Mouse (Mus musculus) lung, embryonic 14.5 days (tissue): ENCODE results near the gene Slc13a3. TPM values are rescaled to one million over a fixed set of nuclear protein-coding genes. Genes with fewer than 3 reads are reported as not detected.

Source experiments
- ATAC-seq: fragments of 200-750 bp; cut with Nextera tagmentation; 2 replicates; pipeline ENCODE4 v1.8.0; 2017; ENCODE audit warnings: mild to moderate bottlenecking, moderate TSS enrichment, moderate library complexity; ENCODE audit not compliant: insufficient read depth
- DNase-seq: peaks from one replicate; pipeline ENCODE4 v3.0.0-alpha.2; 2015
- H3K27ac ChIP-seq: fragments of 300-500 bp; sonication (generic); 2 replicates; pipeline ENCODE4 v1.5.1; 2014; ENCODE audit warnings: low read depth, mild to moderate bottlenecking, moderate library complexity
- H3K27me3 ChIP-seq: fragments of 300-500 bp; sonication (generic); 2 replicates; pipeline ENCODE4 v1.6.1; 2014; ENCODE audit warnings: low read length, control low read depth; ENCODE audit not compliant: insufficient read depth
- H3K36me3 ChIP-seq: fragments of 300-500 bp; sonication (generic); 2 replicates; pipeline ENCODE4 v1.6.1; 2014; ENCODE audit warnings: control low read depth; ENCODE audit not compliant: insufficient read depth
- H3K4me1 ChIP-seq: fragments of 300-500 bp; sonication (generic); 2 replicates; pipeline ENCODE4 v1.6.1; 2014; ENCODE audit warnings: antibody characterized with exemption, control low read depth; ENCODE audit not compliant: insufficient read depth
- H3K4me2 ChIP-seq: fragments of 300-500 bp; sonication (generic); 2 replicates; pipeline ENCODE4 v1.6.1; 2014; ENCODE audit warnings: mild to moderate bottlenecking
- H3K4me3 ChIP-seq: fragments of 300-500 bp; sonication (generic); 2 replicates; pipeline ENCODE4 v1.5.1; 2014; ENCODE audit warnings: low read depth, low read length
- H3K9ac ChIP-seq: fragments of 300-500 bp; sonication (generic); 2 replicates; pipeline ENCODE4 v1.6.1; 2014
- H3K9me3 ChIP-seq: fragments of 300-500 bp; sonication (generic); 2 replicates; pipeline ENCODE4 v1.6.1; 2016; ENCODE audit warnings: low read depth, low read length, control low read depth
- CTCF ChIP-seq: IDR thresholded peaks from 2 replicates; pipeline ENCODE4 v1.5.1; 2016; ENCODE audit warnings: antibody characterized with exemption, low read depth
- WGBS: fragments of 180-500 bp; shearing (Covaris S2); extraction: QIAGEN DNeasy Blood & Tissue Kit; methylation state at CpG from one replicate; pipeline ENCODE4 v1.1.7; 2014; 5-methylcytosine and 5-hydroxymethylcytosine counted together
- polyA plus RNA-seq: library from polyadenylated mRNA; unstranded; fragments of >200 nt; fragmentation: Nextera tagmentation; extraction: Ambion mirVana; gene quantifications from 2 replicates; pipeline ENCODE4 v1.2.1, GENCODE M21; 2014

The Slc13a3 gene
- polyA plus RNA-seq, 1 experiment from 2014 or later, result 0.30 TPM

GRCm38 (mm10) chr2:165438881-165439280 is 34.1 kb downstream of the Slc13a3 start:
- no peaks in the 10 kb centered on the region for H3K36me3 ChIP-seq
- no peak for DNase-seq
- H3K9ac ChIP-seq, result no peak overlapping the region
- no peak for TF ChIP-seq CTCF
- H3K4me1 ChIP-seq, result no peaks in the 10 kb centered on the region
- no peaks in the 10 kb centered on the region for H3K9me3 ChIP-seq
- ATAC-seq, result no peak
- H3K27me3 ChIP-seq, result no peaks in the 10 kb centered on the region
- H3K27ac ChIP-seq, result no peak overlapping the region
- no peak overlapping the region for H3K4me3 ChIP-seq
- 78% methylated on average over 7 of the region's 7 CpGs for WGBS
- H3K4me2 ChIP-seq, result no peak overlapping the region

DNA sequence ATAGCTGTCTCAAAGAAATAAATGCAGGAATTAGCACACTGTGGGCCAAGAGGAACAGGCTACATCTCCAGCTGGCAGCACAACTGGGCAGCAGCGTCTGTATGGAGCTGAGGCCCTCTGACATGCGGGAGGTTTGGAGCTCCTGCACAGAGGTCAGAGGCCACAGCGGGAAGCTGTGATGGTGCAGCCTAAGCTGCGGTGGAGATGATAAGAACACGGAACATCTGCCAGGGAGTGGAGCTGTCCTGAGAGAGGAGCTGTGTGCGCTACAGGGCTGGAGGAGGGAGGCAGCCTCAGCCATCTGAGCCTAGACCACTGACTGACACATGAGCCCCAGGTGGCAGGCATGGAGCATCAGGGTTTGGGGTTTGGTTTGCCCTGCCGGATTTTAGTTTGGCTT is 44.3 kb downstream of the Slc13a3 start:
- Histone ChIP-seq H3K9ac (no peak overlapping the region), H3K36me3 (no peaks in the 10 kb centered on the region), H3K4me2 (no peak overlapping the region), H3K4me3 (no peak overlapping the region), H3K9me3 (no peaks in the 10 kb centered on the region), H3K27me3 (no peaks in the 10 kb centered on the region), H3K4me1 (no peaks in the 10 kb centered on the region), H3K27ac (no peak overlapping the region)
- TF ChIP-seq CTCF, result no peak
- WGBS, result 14% methylated on average over 7 of the region's 7 CpGs
- DNase-seq (peak; percentile 68), ATAC-seq (peak; percentile 69; the same call in 1 of the 2 replicates)

DNA sequence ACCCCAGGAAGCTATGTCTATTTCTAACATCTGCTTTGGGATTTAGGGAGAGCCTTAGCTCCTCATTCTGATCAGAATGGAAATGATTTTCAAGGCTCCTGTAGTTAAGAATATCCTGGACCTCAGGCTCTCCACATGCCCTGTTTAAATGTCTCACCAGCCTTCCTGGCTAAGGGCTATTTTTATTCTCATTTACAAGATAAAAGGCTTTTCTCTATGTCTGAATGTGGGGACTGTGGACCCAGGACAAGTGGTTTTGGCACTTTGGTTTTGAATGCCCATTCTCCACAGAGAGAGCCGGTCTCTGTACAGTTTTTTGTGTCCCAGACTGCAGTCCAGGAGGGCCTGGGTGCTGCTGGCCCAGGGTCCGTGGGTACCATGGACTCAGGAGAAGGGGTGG is 52.8 kb downstream of the Slc13a3 start:
- WGBS, result 71% methylated on average over 2 of the region's 2 CpGs
- Histone ChIP-seq H3K27me3 (no peaks in the 10 kb centered on the region), H3K36me3 (no peaks in the 10 kb centered on the region), H3K9me3 (no peaks in the 10 kb centered on the region), H3K9ac (no peak overlapping the region), H3K27ac (no peak overlapping the region), H3K4me3 (no peak overlapping the region), H3K4me1 (no peaks in the 10 kb centered on the region), H3K4me2 (no peak overlapping the region)
- ATAC-seq (no peak), DNase-seq (no peak)
- no peak for TF ChIP-seq CTCF

DNA sequence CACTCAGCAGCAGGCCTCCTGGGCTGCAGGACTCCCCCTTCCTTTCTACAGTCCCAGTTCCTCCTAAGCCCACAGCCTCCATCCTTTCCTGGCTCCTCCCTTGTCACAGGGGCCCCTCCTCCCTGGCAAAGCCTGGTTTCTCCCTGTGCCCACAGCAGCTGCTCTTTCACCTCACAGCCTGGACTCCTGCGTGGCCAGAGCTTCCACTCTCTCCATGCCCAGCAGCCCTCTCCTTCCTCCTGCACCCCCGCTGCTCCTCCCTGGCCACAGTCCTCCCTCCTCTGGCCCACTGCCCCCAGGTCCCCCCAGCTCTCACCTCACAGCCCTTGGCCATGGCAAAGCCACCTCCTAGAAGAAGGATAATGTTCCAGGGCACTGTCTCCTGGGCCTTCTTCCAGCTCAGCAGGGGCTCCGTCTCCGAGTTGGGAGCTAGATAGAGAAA is 53.3 kb downstream of the Slc13a3 start:
- no peak overlapping the region for H3K9ac ChIP-seq

DNA sequence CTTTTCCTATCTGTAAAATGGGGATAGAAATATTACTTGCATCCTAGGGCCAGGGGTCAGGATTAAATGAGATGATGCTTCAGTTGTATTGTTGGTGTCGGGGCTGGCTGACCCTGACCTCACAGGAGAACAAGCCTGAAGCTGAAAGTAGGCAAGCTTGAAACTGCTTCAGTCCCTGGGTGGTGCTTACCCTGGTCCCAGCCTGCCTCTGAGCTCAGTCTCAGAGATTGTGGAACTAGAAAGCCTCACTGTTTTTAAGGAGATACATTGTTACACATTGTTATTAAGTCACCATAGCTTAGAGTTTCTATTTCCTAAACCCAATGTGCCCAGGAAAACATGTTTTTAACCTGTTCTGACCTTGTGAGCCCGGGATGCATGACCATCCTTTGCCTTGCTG is 54.5 kb downstream of the Slc13a3 start:
- no peak for TF ChIP-seq CTCF
- no peak for ATAC-seq
- 82% methylated on average over 2 of the region's 2 CpGs for WGBS

More for the DNA sequence above, 53.3 kb downstream of the Slc13a3 start:
- ATAC-seq (no peak), DNase-seq (no peak)
- H3K4me1 ChIP-seq, result no peaks in the 10 kb centered on the region
- no peaks in the 10 kb centered on the region for H3K27me3 ChIP-seq
- no peaks in the 10 kb centered on the region for H3K36me3 ChIP-seq
- no peak for TF ChIP-seq CTCF
- whole genome bisulfite sequencing, result 71% methylated on average over 4 of the region's 4 CpGs
- no peaks in the 10 kb centered on the region for H3K9me3 ChIP-seq
- no peak overlapping the region for H3K27ac ChIP-seq
- H3K4me2 ChIP-seq, result no peak overlapping the region
- no peak overlapping the region for H3K4me3 ChIP-seq

DNA sequence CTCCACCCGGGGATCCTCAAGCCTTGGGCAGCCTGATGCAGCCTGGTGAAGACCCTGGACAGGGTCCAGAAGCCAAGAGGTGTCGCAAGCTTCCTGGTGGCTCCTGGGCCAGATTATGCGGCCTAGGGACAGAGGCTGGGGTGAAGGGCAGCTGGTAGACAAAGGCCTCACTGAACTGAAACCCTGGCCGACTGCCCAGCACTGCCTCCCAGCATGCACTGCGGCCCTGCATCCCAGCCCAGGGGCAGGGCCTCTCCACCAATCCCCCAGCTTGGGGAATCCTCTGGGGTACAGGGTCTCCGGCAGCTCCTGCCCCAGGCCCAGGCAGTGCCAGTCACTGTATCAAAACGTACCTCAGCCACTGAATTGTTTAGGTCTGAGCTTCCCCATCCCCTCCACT is 55.7 kb downstream of the Slc13a3 start:
- H3K4me2 ChIP-seq, result no peak overlapping the region
- peak; percentile 27 for DNase-seq
- H3K9me3 ChIP-seq, result no peaks in the 10 kb centered on the region
- 58% methylated on average over 7 of the region's 7 CpGs for WGBS
- H3K9ac ChIP-seq, result no peak overlapping the region
- no peaks in the 10 kb centered on the region for H3K4me1 ChIP-seq
- no peak overlapping the region for H3K27ac ChIP-seq
- no peaks in the 10 kb centered on the region for H3K36me3 ChIP-seq
- ATAC-seq, result no peak
- H3K27me3 ChIP-seq, result no peaks in the 10 kb centered on the region
- no peak for TF ChIP-seq CTCF
- no peak overlapping the region for H3K4me3 ChIP-seq

More for the DNA sequence above, 54.5 kb downstream of the Slc13a3 start:
- no peaks in the 10 kb centered on the region for H3K4me1 ChIP-seq
- H3K9me3 ChIP-seq, result no peaks in the 10 kb centered on the region
- H3K9ac ChIP-seq, result no peak overlapping the region
- H3K27me3 ChIP-seq, result no peaks in the 10 kb centered on the region
- H3K27ac ChIP-seq, result no peak overlapping the region
- H3K36me3 ChIP-seq, result no peaks in the 10 kb centered on the region
- H3K4me2 ChIP-seq, result no peak overlapping the region
- no peak overlapping the region for H3K4me3 ChIP-seq
- no peak for DNase-seq

DNA sequence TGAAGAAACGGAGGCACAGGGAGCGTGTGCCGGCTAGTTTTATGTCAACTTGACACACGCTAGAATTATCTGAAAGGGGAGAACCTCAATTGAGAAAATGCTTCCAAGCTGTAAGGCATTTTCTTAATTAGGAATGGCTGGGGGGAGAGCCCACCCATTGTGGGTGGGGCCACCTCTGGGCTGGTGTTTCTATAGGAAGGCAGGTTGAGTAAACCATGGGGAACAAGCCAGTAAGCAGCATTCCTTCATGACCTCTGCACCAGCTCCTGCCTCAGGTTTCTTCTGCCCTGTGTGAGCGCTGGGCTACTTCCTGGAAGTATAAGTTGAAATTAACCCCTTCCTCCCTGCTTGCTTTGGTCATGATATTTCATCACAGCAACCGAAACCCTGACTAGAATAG is 57.2 kb downstream of the Slc13a3 start:
- Histone ChIP-seq H3K4me2 (no peak overlapping the region), H3K27ac (no peak overlapping the region), H3K4me1 (no peaks in the 10 kb centered on the region)

More for the DNA sequence above, 57.2 kb downstream of the Slc13a3 start:
- H3K36me3 ChIP-seq, result no peaks in the 10 kb centered on the region
- no peak for TF ChIP-seq CTCF
- H3K4me3 ChIP-seq, result no peak overlapping the region
- no peaks in the 10 kb centered on the region for H3K27me3 ChIP-seq
- ATAC-seq (no peak), DNase-seq (no peak)
- no peaks in the 10 kb centered on the region for H3K9me3 ChIP-seq
- no peak overlapping the region for H3K9ac ChIP-seq
- 67% methylated on average over 6 of the region's 6 CpGs for WGBS
